Mouse (Mus musculus): Measurements from ENCODE around the gene Lrrc8d. TPM values are rescaled to one million over a fixed set of nuclear protein-coding genes. Genes with fewer than 3 reads are reported as not detected.

Lrrc8d gene
- polyA plus RNA-seq, 1 experiment from 2014 or later, result 8.9 TPM

DNA sequence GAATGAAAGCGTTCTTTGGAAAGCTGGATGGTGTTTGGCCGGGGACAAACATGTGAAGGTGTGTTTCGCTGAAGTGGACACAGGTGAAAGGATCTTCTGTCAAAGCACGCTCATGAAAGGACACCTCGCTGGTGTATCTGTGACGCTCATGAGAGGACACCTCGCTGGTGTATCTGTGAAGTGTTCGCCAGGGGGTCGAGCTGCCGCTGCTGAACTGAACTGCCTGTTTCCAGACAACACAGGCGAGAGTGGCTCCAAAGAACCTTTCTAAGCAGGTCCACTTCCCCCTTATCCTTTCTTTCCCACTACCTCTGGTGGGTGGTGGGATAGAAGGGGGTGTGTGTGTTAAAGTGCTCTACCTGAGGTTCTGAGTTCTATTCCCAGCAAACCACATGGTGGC lies 174.7 kb downstream of the Lrrc8d start:
- no peak for ATAC-seq
- 96% methylated on average over 11 of the region's 11 CpGs for WGBS

DNA sequence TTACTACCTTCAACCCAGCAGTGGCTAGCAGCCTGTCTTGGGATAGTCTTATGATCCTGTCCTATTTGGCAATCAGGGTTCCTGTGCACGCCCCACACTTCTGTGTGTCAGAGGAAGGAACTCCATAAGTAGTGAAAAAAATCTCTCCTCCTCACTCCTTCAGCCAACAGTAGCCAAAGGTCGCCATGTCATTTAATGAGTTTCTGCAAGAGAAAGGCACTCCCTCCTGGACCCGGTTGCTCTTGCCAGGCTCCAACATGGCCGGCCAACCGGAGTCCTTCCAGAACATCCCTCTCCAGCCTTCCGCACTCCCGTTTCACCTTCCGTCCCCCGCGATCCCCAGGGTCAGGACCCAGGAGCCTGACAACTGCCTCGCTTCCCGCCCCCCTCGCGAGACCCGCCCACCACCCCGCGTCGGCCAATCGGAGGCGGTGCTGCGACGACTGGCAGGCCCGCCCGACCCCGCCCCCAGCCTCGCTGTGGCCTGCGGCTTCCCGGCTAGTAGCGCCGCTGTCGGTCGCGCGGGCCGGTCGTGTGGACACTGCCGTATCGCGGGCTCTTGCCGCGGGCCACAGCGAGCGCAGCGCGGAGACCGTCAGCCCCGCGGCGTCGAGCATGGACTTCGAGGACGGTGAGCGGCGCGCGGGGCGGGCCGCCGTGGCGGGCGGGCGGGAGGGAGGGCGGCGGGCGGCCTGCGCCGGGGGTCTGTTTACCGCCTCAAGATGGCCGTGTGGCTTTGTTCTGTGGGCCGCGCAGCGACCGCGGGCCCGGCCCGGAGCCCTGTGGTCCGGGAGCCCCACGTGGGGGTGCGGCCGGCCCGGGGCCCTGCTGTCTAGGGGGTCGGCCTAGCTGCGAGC lies 176.5 kb downstream of the Lrrc8d start, which contains the start of gene Zfp326:
Gene Zfp326 (plus strand): TSS at position 498 of the 857 bp plus-strand sequence.
- Histone ChIP-seq H3K9ac (ENCODE audit: low read depth, low read length) (peak within 1 kb of the TSS; percentile 99), H3K4me2 (ENCODE audit: low read depth, low read length) (peak within 1 kb of the TSS; percentile 81), H3K4me1 (ENCODE audit: control insufficient read depth, insufficient read depth, low read length) (peaks cover 14% of the 10 kb centered on the region; the same call in 1 of the 2 replicates), H3K9me3 (ENCODE audit: control insufficient read depth, low read length) (no peaks in the 10 kb centered on the region), H3K36me3 (ENCODE audit: control insufficient read depth, insufficient read depth, low read length) (0 out of 2 replicates have a peak, but pooled peaks cover 3% of the 10 kb centered on the region), H3K27me3 (replicated peaks; ENCODE audit: control insufficient read depth, insufficient read depth, low read length) (no peaks in the 10 kb centered on the region), H3K27ac (ENCODE audit: low read length) (peak within 1 kb of the TSS; percentile 78), H3K4me3 (ENCODE audit: low read length) (peak within 1 kb of the TSS; percentile 99)
- ATAC-seq, result peak; percentile 98
- under 1% methylated on average over 68 of the region's 83 CpGs for WGBS

More for the DNA sequence above, 174.7 kb downstream of the Lrrc8d start:
- Histone ChIP-seq H3K9ac (ENCODE audit: low read depth, low read length) (no peak overlapping the region), H3K27me3 (replicated peaks; ENCODE audit: control insufficient read depth, insufficient read depth, low read length) (no peaks in the 10 kb centered on the region), H3K36me3 (ENCODE audit: control insufficient read depth, insufficient read depth, low read length) (0 out of 2 replicates have a peak, but pooled peaks cover 1% of the 10 kb centered on the region), H3K27ac (ENCODE audit: low read length) (no peak overlapping the region), H3K9me3 (ENCODE audit: control insufficient read depth, low read length) (no peaks in the 10 kb centered on the region), H3K4me2 (ENCODE audit: low read depth, low read length) (no peak overlapping the region), H3K4me1 (ENCODE audit: control insufficient read depth, insufficient read depth, low read length) (peaks cover 14% of the 10 kb centered on the region; the same call in 1 of the 2 replicates), H3K4me3 (ENCODE audit: low read length) (no peak overlapping the region)

GRCm38 (mm10) chr5:105876925-105877774 lies 177.4 kb downstream of the Lrrc8d start:
- no peaks in the 10 kb centered on the region for H3K27me3 ChIP-seq (replicated peaks; ENCODE audit: control insufficient read depth, insufficient read depth, low read length)
- no peaks in the 10 kb centered on the region for H3K9me3 ChIP-seq (ENCODE audit: control insufficient read depth, low read length)
- peak overlapping the region; percentile 78 for H3K27ac ChIP-seq (ENCODE audit: low read length)
- H3K36me3 ChIP-seq (ENCODE audit: control insufficient read depth, insufficient read depth, low read length), result 0 out of 2 replicates have a peak, but pooled peaks cover 3% of the 10 kb centered on the region
- H3K4me1 ChIP-seq (ENCODE audit: control insufficient read depth, insufficient read depth, low read length), result peaks cover 14% of the 10 kb centered on the region; the same call in 1 of the 2 replicates
- under 1% methylated on average over 46 of the region's 46 CpGs for WGBS
- H3K9ac ChIP-seq (ENCODE audit: low read depth, low read length), result peak overlapping the region; percentile 99
- H3K4me3 ChIP-seq (ENCODE audit: low read length), result peak overlapping the region; percentile 99
- H3K4me2 ChIP-seq (ENCODE audit: low read depth, low read length), result peak overlapping the region; percentile 81
- no peak for ATAC-seq

Other genes starting within 250 kb of the Lrrc8d start
- 12.0 and 12.4 TPM in 2 replicates for gene Lrrc8c, start 180.6 kb upstream of the Lrrc8d start, polyA plus RNA-seq (2015; fragmentation: Nextera tagmentation; extraction: Ambion mirVana)
- 21.0 and 25.2 TPM in 2 replicates for gene Zfp326, start 176.6 kb downstream of the Lrrc8d start, polyA plus RNA-seq (2015; fragmentation: Nextera tagmentation; extraction: Ambion mirVana)